ENCODE assay signal across 7 mouse cellular contexts in the genomic region with DNA sequence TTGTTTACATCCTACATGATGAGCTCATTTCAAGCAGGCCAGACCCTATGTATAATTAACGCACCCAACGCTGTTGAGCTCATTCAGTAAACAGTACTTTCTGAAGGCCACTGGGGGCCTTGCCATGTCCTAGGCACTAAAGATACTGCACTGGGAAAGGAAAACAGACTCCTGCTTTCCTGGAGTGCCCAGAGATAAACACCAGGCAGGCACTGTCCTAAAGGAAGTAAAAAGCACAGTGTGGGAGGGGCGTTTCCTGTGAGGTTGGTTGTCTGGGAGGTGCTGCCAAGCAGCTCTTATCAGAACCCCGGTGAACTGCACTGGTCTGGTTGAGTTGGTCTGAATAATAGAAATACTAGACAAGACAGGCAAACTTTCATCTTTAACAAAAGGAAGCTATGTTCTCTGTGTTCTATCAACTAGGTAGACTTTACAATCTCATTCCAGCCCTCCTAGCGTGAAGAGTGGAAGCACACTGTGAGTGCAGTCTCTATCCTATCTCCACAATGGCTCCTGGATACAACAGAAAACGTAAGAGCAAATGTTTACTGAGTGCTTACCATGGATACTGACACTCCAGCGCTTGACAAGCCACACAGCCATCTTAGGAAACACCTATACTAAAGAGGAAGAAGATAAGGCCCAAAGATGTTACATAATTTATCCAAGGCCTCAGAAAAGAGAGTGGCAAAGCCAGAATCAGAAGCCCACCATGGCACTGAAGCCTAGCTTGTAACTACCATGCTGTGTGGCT. TPM values are rescaled to one million over a fixed set of nuclear protein-coding genes. Genes with fewer than 3 reads are reported as not detected.
A peak's percentile ranks its signal among the peaks of the same experiment; 100 is the strongest.
DNase-seq lines count a peak whose midpoint lies in the region; ATAC-seq lines count a peak whose summit lies in the region.

No protein-coding gene starts in this region.

- no peak overlapping the region for H3K4me3 ChIP-seq in heart, embryonic 12.5 days

- peaks cover 65% of the 10 kb centered on the region for H3K4me1 ChIP-seq in heart, embryonic 12.5 days (replicated peaks)

- DNase-seq in B cell, adult 2 months = peak; percentile 31 to 34
- DNase-seq in kidney, postnatal 25 days = peak; percentile 66 to 75
- peak; percentile 11 for DNase-seq in spleen, adult 12 weeks (ENCODE audit: low spot score)
- DNase-seq in urinary bladder, postnatal 4 days (ENCODE audit: low spot score in 2 of 2) = no peak
- no peak for DNase-seq in cerebellum, postnatal 14 days

- no peaks in the 10 kb centered on the region for H3K27me3 ChIP-seq in heart, embryonic 12.5 days (replicated peaks)

- ATAC-seq in CD4-positive, CD25-positive, alpha-beta regulatory T cell, adult 4 months = peak; percentile 91
- peak; percentile 84 for ATAC-seq in heart, embryonic 12.5 days (ENCODE audit: insufficient number of reproducible peaks, low FRiP score)

- WGBS in heart, embryonic 12.5 days = 8% methylated on average over 7 of the region's 7 CpGs

- peak overlapping the region; percentile 29 for H3K4me2 ChIP-seq in heart, embryonic 12.5 days

- H3K9ac ChIP-seq in heart, embryonic 12.5 days = no peak overlapping the region

- H3K9me3 ChIP-seq in heart, embryonic 12.5 days (replicated peaks) = no peaks in the 10 kb centered on the region

- H3K27ac ChIP-seq in heart, embryonic 12.5 days (ENCODE audit: poor library complexity, severe bottlenecking) = peak overlapping the region; percentile 91

- no peaks in the 10 kb centered on the region for H3K36me3 ChIP-seq in heart, embryonic 12.5 days

RNA-seq across cellular contexts. Expression of gene Ppp1r13b, which starts 10.8 kb away (rescaled TPM):
- 10 to 100 TPM; 10.7 to 15.1 TPM for polyA plus RNA-seq in CD4-positive, CD25-positive, alpha-beta regulatory T cell, adult 4 months (2017; shearing (Covaris generic))
- polyA plus RNA-seq in heart, embryonic 12.5 days (2016; fragmentation: Nextera tagmentation; extraction: Ambion mirVana) = 17.9 and 19.8 TPM in 2 replicates

Comparison
In these comparisons a context has a peak if more than half of its experiments do, and no peak if none do; other contexts are left out.
1. DNase-seq: peak in B cell, adult 2 months (2 of 2), kidney, postnatal 25 days (2 of 2) and spleen, adult 12 weeks (single experiment); none in urinary bladder, postnatal 4 days (0 of 2) and cerebellum, postnatal 14 days (0 of 2).